9 mouse cellular contexts compared by ENCODE assay signal in the genomic region with DNA sequence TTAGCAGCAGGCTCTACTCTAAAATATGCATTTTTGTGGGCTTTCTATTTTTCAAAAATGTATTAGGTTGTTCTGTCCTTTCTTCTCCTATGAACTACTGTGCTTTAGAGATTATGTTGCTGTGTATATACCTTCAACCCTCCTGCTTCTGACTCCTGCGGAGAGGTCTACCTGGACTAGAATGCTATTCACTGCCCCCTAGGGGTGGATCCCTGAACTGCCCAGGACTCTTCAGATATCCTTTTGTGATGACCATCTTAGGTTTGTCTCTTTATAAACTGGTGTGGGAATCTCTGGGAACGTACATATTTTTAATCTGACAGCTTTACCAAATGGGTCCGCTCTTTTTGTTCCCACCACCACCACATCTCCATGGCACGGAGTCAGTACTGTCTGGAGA.
DNase-seq lines count a peak whose midpoint lies in the region; ATAC-seq and TF ChIP-seq lines count a peak whose summit lies in the region.
"Had no signal": no experiment of that assay in that cellular context is flagged by ENCODE, and none has a peak within 500 bp of the region (broad histone marks: within the 10 kb centered on the region; RNA-seq: fewer than 3 reads in every experiment).

No protein-coding gene starts in this region.

- H3K4me2 ChIP-seq in lung, postnatal 0 days (replicated peaks; ENCODE audit: low read depth, low read length) = no peak overlapping the region

- intact Hi-C loops in heart, postnatal 25 days (cut with DNase I) = loop anchor here (1.0 to 5.0 kb wide), 2 partner anchors 67 to 250 kb away; no protein-coding TSS in a partner anchor

- no peak for ATAC-seq in lung, postnatal 0 days

- no peak overlapping the region for H3K27ac ChIP-seq in embryonic facial prominence, embryonic 10.5 days (replicated peaks)
- H3K27ac ChIP-seq in lung, postnatal 0 days (ENCODE audit: low read length) = no peak overlapping the region
- H3K27ac ChIP-seq: neural tube, embryonic 12.5 days had no signal

- H3K4me3 ChIP-seq in embryonic facial prominence, embryonic 10.5 days = no peak overlapping the region
- no peak overlapping the region for H3K4me3 ChIP-seq in lung, postnatal 0 days (ENCODE audit: low read depth, low read length)
- H3K4me3 ChIP-seq: neural tube, embryonic 12.5 days had no signal

- H3K9me3 ChIP-seq in embryonic facial prominence, embryonic 10.5 days = no peaks in the 10 kb centered on the region
- H3K9me3 ChIP-seq in lung, postnatal 0 days (ENCODE audit: low read length) = no peaks in the 10 kb centered on the region
- H3K9me3 ChIP-seq: neural tube, embryonic 12.5 days had no signal

- TF ChIP-seq CTCF in lung, postnatal 0 days (IDR thresholded peaks at IDR 0.05) = peak; percentile 81

- H3K27me3 ChIP-seq in embryonic facial prominence, embryonic 10.5 days (replicated peaks; ENCODE audit: low read depth, poor library complexity, severe bottlenecking) = peaks cover 28% of the 10 kb centered on the region
- H3K27me3 ChIP-seq in lung, postnatal 0 days (replicated peaks; ENCODE audit: insufficient read depth, low read length) = no peaks in the 10 kb centered on the region; the same call in 1 of the 2 replicates
- H3K27me3 ChIP-seq: neural tube, embryonic 12.5 days had no signal

- H3K9ac ChIP-seq in lung, postnatal 0 days (replicated peaks; ENCODE audit: low read depth) = no peak overlapping the region
- H3K9ac ChIP-seq: neural tube, embryonic 12.5 days had no signal

- no peak for TF ChIP-seq EP300 in lung, postnatal 0 days (IDR thresholded peaks at IDR 0.05)

- no peaks in the 10 kb centered on the region for H3K36me3 ChIP-seq in embryonic facial prominence, embryonic 10.5 days (replicated peaks)
- H3K36me3 ChIP-seq in lung, postnatal 0 days (ENCODE audit: insufficient read depth, low read length) = no peaks in the 10 kb centered on the region
- H3K36me3 ChIP-seq: neural tube, embryonic 12.5 days had no signal

- DNase-seq in heart, adult 8-10 months (ENCODE audit: low spot score) = peak; percentile 42
- no peak for DNase-seq in heart, postnatal 25 days (ENCODE audit: low spot score)
- DNase-seq in B cell, adult 2 months = peak; percentile 34 to 46
- DNase-seq in adrenal gland, postnatal 25 days = peak; percentile 52
- peak; percentile 69 for DNase-seq in embryonic facial prominence, embryonic 10.5 days (ENCODE audit: low spot score)
- peak; percentile 76 for DNase-seq in kidney, postnatal 10 days
- peak; percentile 45 for DNase-seq in lung, postnatal 0 days (ENCODE audit: low spot score)
- peak; percentile 27 for DNase-seq in thymus, postnatal 0 days (ENCODE audit: low spot score)

- 43% methylated on average over 4 of the region's 4 CpGs for WGBS in embryonic facial prominence, embryonic 10.5 days
- WGBS in lung, postnatal 0 days = 36% methylated on average over 4 of the region's 4 CpGs

- H3K4me1 ChIP-seq in embryonic facial prominence, embryonic 10.5 days = no peaks in the 10 kb centered on the region
- H3K4me1 ChIP-seq in lung, postnatal 0 days (ENCODE audit: insufficient read depth, low read depth, low read length) = no peaks in the 10 kb centered on the region
- H3K4me1 ChIP-seq: neural tube, embryonic 12.5 days had no signal
